Mouse (Mus musculus) forebrain, embryonic 11.5 days (tissue): ENCODE results near the gene Capn11. TPM values are rescaled to one million over a fixed set of nuclear protein-coding genes. Genes with fewer than 3 reads are reported as not detected.

Experiments
- ATAC-seq: fragments of 200-750 bp; cut with Nextera tagmentation; replicated peaks from 2 replicates; pipeline ENCODE4 v1.8.0; 2017; ENCODE audit warnings: moderate TSS enrichment; ENCODE audit not compliant: low FRiP score
- DNase-seq: peaks from one replicate; pipeline ENCODE4 v3.0.0-alpha.2; 2017; ENCODE audit warnings: low spot score
- H3K27ac ChIP-seq: fragments of 300-500 bp; sonication (generic); 2 replicates; pipeline ENCODE4 v1.5.1; 2014; ENCODE audit warnings: low read depth, low read length
- H3K27me3 ChIP-seq: fragments of 300-500 bp; sonication (generic); 2 replicates; pipeline ENCODE4 v1.6.1; 2014; ENCODE audit warnings: mild to moderate bottlenecking, low read length, mixed read lengths; ENCODE audit not compliant: control insufficient read depth, insufficient read depth
- H3K36me3 ChIP-seq: fragments of 300-500 bp; sonication (generic); 2 replicates; pipeline ENCODE4 v1.6.1; 2014; ENCODE audit warnings: mild to moderate bottlenecking, low read length, moderate library complexity, mixed read lengths; ENCODE audit not compliant: control insufficient read depth, insufficient read depth
- H3K4me1 ChIP-seq: fragments of 300-500 bp; sonication (generic); replicated peaks from 2 replicates; pipeline ENCODE4 v1.6.1; 2014; ENCODE audit warnings: low read length, mixed read lengths; ENCODE audit not compliant: control insufficient read depth, insufficient read depth
- H3K4me2 ChIP-seq: fragments of 300-500 bp; sonication (generic); 2 replicates; pipeline ENCODE4 v1.6.1; 2014; ENCODE audit warnings: low read depth, mild to moderate bottlenecking, low read length, moderate library complexity, mixed read lengths; ENCODE audit not compliant: severe bottlenecking
- H3K4me3 ChIP-seq: fragments of 300-500 bp; sonication (generic); 2 replicates; pipeline ENCODE4 v1.5.1; 2014; ENCODE audit warnings: low read depth, low read length
- H3K9ac ChIP-seq: fragments of 300-500 bp; sonication (generic); 2 replicates; pipeline ENCODE4 v1.6.1; 2014; ENCODE audit warnings: low read length
- H3K9me3 ChIP-seq: fragments of 300-500 bp; sonication (generic); 2 replicates; pipeline ENCODE4 v1.6.1; 2016; ENCODE audit warnings: low read length, mixed read lengths; ENCODE audit not compliant: control insufficient read depth
- WGBS: fragments of 180-500 bp; shearing (Covaris S2); extraction: QIAGEN DNeasy Blood & Tissue Kit; methylation state at CpG from one replicate; pipeline ENCODE4 v1.1.7; 2014; 5-methylcytosine and 5-hydroxymethylcytosine counted together
- polyA plus RNA-seq: library from polyadenylated mRNA; unstranded; fragments of >200 nt; fragmentation: Nextera tagmentation; extraction: Ambion mirVana; gene quantifications from 2 replicates; pipeline ENCODE4 v1.2.1, GENCODE M21; 2014

Gene Capn11
- polyA plus RNA-seq, 1 experiment from 2014 or later = 0.44 TPM

GRCm38 (mm10) chr17:45671821-45672220, 12.7 kb upstream of the Capn11 start:
- Histone ChIP-seq H3K4me3 (no peak overlapping the region), H3K27me3 (no peaks in the 10 kb centered on the region), H3K36me3 (peaks cover 4% of the 10 kb centered on the region; the same call in 1 of the 2 replicates), H3K4me2 (no peak overlapping the region), H3K9me3 (no peaks in the 10 kb centered on the region), H3K4me1 (no peaks in the 10 kb centered on the region), H3K9ac (no peak overlapping the region), H3K27ac (no peak overlapping the region)
- DNase-seq = no peak
- ATAC-seq = no peak
- WGBS = 94% methylated on average over 1 of the region's 1 CpGs

DNA sequence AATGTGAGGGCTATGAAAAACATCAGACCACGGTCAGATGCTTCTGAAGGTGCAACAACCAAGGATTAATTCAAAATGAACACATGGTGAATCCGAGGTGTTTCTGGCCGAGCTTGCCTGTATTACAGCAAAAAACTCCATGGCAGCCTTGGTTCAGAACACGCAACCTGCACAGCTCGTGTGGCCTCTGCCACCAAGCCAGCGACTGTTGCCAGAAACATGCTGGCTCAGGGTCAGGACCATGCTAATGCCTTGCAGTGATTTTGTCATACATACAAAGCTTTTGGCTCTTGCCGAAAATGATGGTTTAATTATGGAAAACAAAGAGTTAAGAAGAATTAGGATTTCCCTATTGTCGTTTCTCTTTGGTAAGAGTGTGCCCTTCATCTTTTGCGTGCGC, 8.9 kb upstream of the Capn11 start:
- Histone ChIP-seq H3K27me3 (no peaks in the 10 kb centered on the region), H3K4me3 (no peak overlapping the region), H3K4me1 (no peaks in the 10 kb centered on the region), H3K9ac (no peak overlapping the region), H3K9me3 (no peaks in the 10 kb centered on the region), H3K36me3 (peaks cover 4% of the 10 kb centered on the region; the same call in 1 of the 2 replicates), H3K27ac (no peak overlapping the region), H3K4me2 (no peak overlapping the region)
- 91% methylated on average over 10 of the region's 10 CpGs for WGBS
- ATAC-seq (no peak), DNase-seq (no peak)

- no peak for DNase-seq
- H3K9ac ChIP-seq = no peak overlapping the region
- peaks cover 4% of the 10 kb centered on the region; the same call in 1 of the 2 replicates for H3K36me3 ChIP-seq
- H3K4me3 ChIP-seq = no peak overlapping the region
- H3K4me1 ChIP-seq = no peaks in the 10 kb centered on the region
- no peaks in the 10 kb centered on the region for H3K27me3 ChIP-seq
- no peak overlapping the region for H3K4me2 ChIP-seq
- H3K9me3 ChIP-seq = no peaks in the 10 kb centered on the region
- ATAC-seq = no peak
- WGBS = 91% methylated on average over 10 of the region's 10 CpGs
- no peak overlapping the region for H3K27ac ChIP-seq
These were observed 8.4 kb upstream of the Capn11 start for GRCm38 (mm10) chr17:45667481-45667880.

DNA sequence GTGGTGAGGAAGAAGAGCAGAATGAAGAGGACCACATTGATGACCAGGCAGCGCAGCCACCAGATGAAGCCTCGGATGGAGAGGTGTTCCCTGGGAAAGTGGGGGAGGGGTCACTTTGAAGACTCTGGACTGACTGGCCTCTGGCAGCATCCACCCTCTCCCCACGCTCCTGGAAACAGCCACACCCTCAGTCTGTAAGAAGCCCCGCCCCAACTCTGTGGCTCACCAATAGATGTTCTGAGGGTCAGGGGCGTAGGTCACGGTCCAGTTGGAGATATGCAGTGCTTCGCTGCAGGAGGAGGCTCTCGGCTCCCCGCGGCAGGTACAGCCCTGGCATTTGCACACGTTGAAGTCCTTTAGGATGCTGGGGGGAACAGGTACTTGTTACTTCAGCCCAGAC, 7.0 kb upstream of the Capn11 start:
- WGBS = 77% methylated on average over 11 of the region's 11 CpGs
- H3K36me3 ChIP-seq = peaks cover 4% of the 10 kb centered on the region; the same call in 1 of the 2 replicates

GRCm38 (mm10) chr17:45664608-45665007, 5.5 kb upstream of the Capn11 start:
- Histone ChIP-seq H3K4me1 (no peaks in the 10 kb centered on the region), H3K27ac (no peak overlapping the region), H3K36me3 (no peaks in the 10 kb centered on the region; the same call in 1 of the 2 replicates), H3K4me2 (no peak overlapping the region), H3K9me3 (no peaks in the 10 kb centered on the region), H3K27me3 (no peaks in the 10 kb centered on the region), H3K9ac (no peak overlapping the region), H3K4me3 (no peak overlapping the region)
- DNase-seq (no peak), ATAC-seq (no peak)
- 93% methylated on average over 13 of the region's 13 CpGs for WGBS

More for the DNA sequence above, 7.0 kb upstream of the Capn11 start:
- no peak overlapping the region for H3K9ac ChIP-seq
- DNase-seq (no peak), ATAC-seq (no peak)
- no peaks in the 10 kb centered on the region for H3K4me1 ChIP-seq
- H3K27me3 ChIP-seq = no peaks in the 10 kb centered on the region
- no peak overlapping the region for H3K4me2 ChIP-seq
- H3K9me3 ChIP-seq = no peaks in the 10 kb centered on the region
- no peak overlapping the region for H3K4me3 ChIP-seq
- no peak overlapping the region for H3K27ac ChIP-seq

- Histone ChIP-seq H3K27me3 (no peaks in the 10 kb centered on the region), H3K9ac (no peak overlapping the region; the same call in 1 of the 2 replicates), H3K9me3 (no peaks in the 10 kb centered on the region), H3K4me2 (peak overlapping the region; percentile 21; the same call in 1 of the 2 replicates), H3K36me3 (no peaks in the 10 kb centered on the region; the same call in 1 of the 2 replicates), H3K4me1 (no peaks in the 10 kb centered on the region), H3K27ac (no peak overlapping the region), H3K4me3 (no peak overlapping the region)
- DNase-seq (peak; percentile 91), ATAC-seq (peak; percentile 70)
- 25% methylated on average over 27 of the region's 27 CpGs for WGBS
These were observed 4.2 kb upstream of the Capn11 start for GRCm38 (mm10) chr17:45663106-45663919.

- no peak for ATAC-seq
These were observed 3.3 kb downstream of the Capn11 start for GRCm38 (mm10) chr17:45655820-45656219.

GRCm38 (mm10) chr17:45653233-45653632, 5.9 kb downstream of the Capn11 start:
- no peaks in the 10 kb centered on the region for H3K36me3 ChIP-seq
- H3K27me3 ChIP-seq = no peaks in the 10 kb centered on the region; the same call in 1 of the 2 replicates
- no peak for DNase-seq
- WGBS = 73% methylated on average over 7 of the region's 7 CpGs
- H3K9ac ChIP-seq = no peak overlapping the region
- H3K4me2 ChIP-seq = no peak overlapping the region
- no peak overlapping the region for H3K4me3 ChIP-seq
- no peak overlapping the region for H3K27ac ChIP-seq
- H3K9me3 ChIP-seq = no peaks in the 10 kb centered on the region
- ATAC-seq = no peak
- no peaks in the 10 kb centered on the region for H3K4me1 ChIP-seq

More at GRCm38 (mm10) chr17:45655820-45656219, 3.3 kb downstream of the Capn11 start:
- Histone ChIP-seq H3K9me3 (no peaks in the 10 kb centered on the region), H3K27me3 (no peaks in the 10 kb centered on the region), H3K36me3 (no peaks in the 10 kb centered on the region), H3K4me1 (no peaks in the 10 kb centered on the region), H3K9ac (no peak overlapping the region), H3K27ac (no peak overlapping the region), H3K4me2 (no peak overlapping the region), H3K4me3 (no peak overlapping the region)
- 23% methylated on average over 6 of the region's 6 CpGs for WGBS
- no peak for DNase-seq

- H3K4me3 ChIP-seq = no peak overlapping the region
- H3K4me1 ChIP-seq = no peaks in the 10 kb centered on the region
- DNase-seq (no peak), ATAC-seq (no peak)
- no peak overlapping the region for H3K27ac ChIP-seq
- H3K9me3 ChIP-seq = no peaks in the 10 kb centered on the region
- WGBS = 90% methylated on average over 4 of the region's 4 CpGs
- no peaks in the 10 kb centered on the region for H3K27me3 ChIP-seq
- no peak overlapping the region for H3K4me2 ChIP-seq
- no peaks in the 10 kb centered on the region for H3K36me3 ChIP-seq
- H3K9ac ChIP-seq = no peak overlapping the region
These were observed 14.9 kb downstream of the Capn11 start for GRCm38 (mm10) chr17:45644185-45644584.
